Comparison of ENCODE assay signal across 9 mouse cellular contexts in genomic region chr9:63138481-63138967, GRCm38 (mm10). TPM values are rescaled to one million over a fixed set of nuclear protein-coding genes. Genes with fewer than 3 reads are reported as not detected.
DNase-seq lines count a peak whose midpoint lies in the region; ATAC-seq and TF ChIP-seq lines count a peak whose summit lies in the region.
"Had no signal": no experiment of that assay in that cellular context is flagged by ENCODE, and none has a peak within 500 bp of the region (broad histone marks: within the 10 kb centered on the region; RNA-seq: fewer than 3 reads in every experiment).

No protein-coding gene starts in this region.

- no peak for TF ChIP-seq EP300 in heart, postnatal 0 days (IDR thresholded peaks at IDR 0.05; ENCODE audit: low read depth)

- WGBS in heart, embryonic 12.5 days, result 2% methylated on average over 31 of the region's 31 CpGs
- 2% methylated on average over 31 of the region's 31 CpGs for WGBS in heart, postnatal 0 days
- 0% methylated on average over 31 of the region's 31 CpGs for WGBS in midbrain, embryonic 11.5 days

- H3K9me3 ChIP-seq in heart, embryonic 12.5 days (replicated peaks), result no peaks in the 10 kb centered on the region
- no peaks in the 10 kb centered on the region for H3K9me3 ChIP-seq in heart, postnatal 0 days (replicated peaks; ENCODE audit: control insufficient read depth, low read length)
- H3K9me3 ChIP-seq in midbrain, embryonic 11.5 days (ENCODE audit: control insufficient read depth, low read length), result no peaks in the 10 kb centered on the region

- H3K27ac ChIP-seq in heart, embryonic 12.5 days (ENCODE audit: poor library complexity, severe bottlenecking), result no peak overlapping the region
- no peak overlapping the region for H3K27ac ChIP-seq in heart, postnatal 0 days (ENCODE audit: low read depth)
- no peak overlapping the region for H3K27ac ChIP-seq in midbrain, embryonic 11.5 days (ENCODE audit: low read depth, low read length)

- TF ChIP-seq CTCF in heart, postnatal 0 days (IDR thresholded peaks at IDR 0.05; ENCODE audit: low read depth), result no peak

- no peak overlapping the region for H3K9ac ChIP-seq in heart, embryonic 12.5 days
- no peak overlapping the region for H3K9ac ChIP-seq in heart, postnatal 0 days (replicated peaks; ENCODE audit: low read depth, low read length)
- H3K9ac ChIP-seq in midbrain, embryonic 11.5 days (ENCODE audit: low read length), result no peak overlapping the region

- H3K36me3 ChIP-seq in heart, embryonic 12.5 days, result no peaks in the 10 kb centered on the region
- no peaks in the 10 kb centered on the region for H3K36me3 ChIP-seq in heart, postnatal 0 days (replicated peaks; ENCODE audit: control insufficient read depth, insufficient read depth, low read length)
- H3K36me3 ChIP-seq in midbrain, embryonic 11.5 days (ENCODE audit: control insufficient read depth, insufficient read depth, low read length), result no peaks in the 10 kb centered on the region
- H3K36me3 ChIP-seq: G1E had no signal

- peaks cover 95% of the 10 kb centered on the region for H3K27me3 ChIP-seq in heart, embryonic 12.5 days (replicated peaks)
- peaks cover 98% of the 10 kb centered on the region for H3K27me3 ChIP-seq in heart, postnatal 0 days (ENCODE audit: control insufficient read depth, insufficient read depth, low read length)
- peaks cover 99% of the 10 kb centered on the region for H3K27me3 ChIP-seq in midbrain, embryonic 11.5 days (ENCODE audit: control insufficient read depth, insufficient read depth, low read length)

- peaks cover 42% of the 10 kb centered on the region for H3K4me1 ChIP-seq in heart, embryonic 12.5 days (replicated peaks)
- H3K4me1 ChIP-seq in heart, postnatal 0 days (ENCODE audit: control insufficient read depth, insufficient read depth), result peaks cover 6% of the 10 kb centered on the region; the same call in 1 of the 2 replicates
- peaks cover 27% of the 10 kb centered on the region for H3K4me1 ChIP-seq in midbrain, embryonic 11.5 days (ENCODE audit: control insufficient read depth, insufficient read depth, low read length)

- DNase-seq in heart, postnatal 14 days, result no peak
- DNase-seq in ZHBTc4 (ENCODE audit: low read depth, low spot score), result peak; percentile 70
- DNase-seq in heart, postnatal 0 days (ENCODE audit: low spot score), result no peak
- peak; percentile 96 for DNase-seq in midbrain, embryonic 11.5 days (ENCODE audit: low spot score, missing footprints)
- DNase-seq in frontal cortex, postnatal 36 days (ENCODE audit: low spot score in 2 of 2), result no peak
- no peak for DNase-seq in gastrocnemius, adult 18-20 months (ENCODE audit: low spot score)

- H3K4me2 ChIP-seq in heart, embryonic 12.5 days, result peak overlapping the region; percentile 59
- peak overlapping the region; percentile 45 for H3K4me2 ChIP-seq in heart, postnatal 0 days (ENCODE audit: low read depth, low read length)
- H3K4me2 ChIP-seq in midbrain, embryonic 11.5 days, result peak overlapping the region; percentile 37

- no peak for ATAC-seq in heart, embryonic 12.5 days (ENCODE audit: insufficient number of reproducible peaks, low FRiP score)
- ATAC-seq in heart, postnatal 0 days (ENCODE audit: insufficient read depth, low read depth), result no peak
- ATAC-seq in midbrain, embryonic 11.5 days (ENCODE audit: low FRiP score), result peak; percentile 42; the same call in 1 of the 2 replicates
- ATAC-seq in erythroblast, adult 5-6 weeks (replicated peaks; ENCODE audit: low FRiP score, poor library complexity, severe bottlenecking), result no peak

- H3K4me3 ChIP-seq in heart, embryonic 12.5 days, result peak overlapping the region; percentile 33
- peak overlapping the region; percentile 31 for H3K4me3 ChIP-seq in heart, postnatal 0 days (ENCODE audit: low read depth, low read length)
- peak overlapping the region; percentile 10; the same call in 1 of the 2 replicates for H3K4me3 ChIP-seq in midbrain, embryonic 11.5 days (ENCODE audit: low read depth, low read length)

- intact Hi-C loops in heart, postnatal 14 days (cut with DNase I), result loop anchor here (5.0 kb wide), 2 partner anchors 474 to 704 kb away; no protein-coding TSS in a partner anchor

RNA-seq across cellular contexts. Expression of gene Skor1, which starts 10.2 kb away (rescaled TPM):
- not detected in 2 replicates for polyA plus RNA-seq in heart, embryonic 12.5 days (2016; fragmentation: Nextera tagmentation; extraction: Ambion mirVana)
- total RNA-seq in heart, postnatal 14 days (2021), result not detected
- total RNA-seq in heart, postnatal 0 days (2014; rRNA removed; ENCODE audit: low replicate concordance), result not detected in 2 replicates
- not detected in 2 replicates for polyA plus RNA-seq in heart, postnatal 0 days (2015; fragmentation: Nextera tagmentation; extraction: Ambion mirVana)
- polyA plus RNA-seq in midbrain, embryonic 11.5 days (2014; fragmentation: Nextera tagmentation; extraction: Ambion mirVana), result 0.05 and 0.10 TPM in 2 replicates
- not detected in 2 replicates for total RNA-seq in erythroblast, adult 5-6 weeks (2015; ENCODE audit: low replicate concordance)
- total RNA-seq in erythroblast, adult 5-6 weeks (2017; ENCODE audit: low replicate concordance), result not detected in 2 replicates
- under 1 TPM; 0.05 to 0.11 TPM for total RNA-seq in gastrocnemius, adult 18-20 months (2021)
- polyA plus RNA-seq: G1E had no signal

Comparison
In these comparisons a context has a peak if more than half of its experiments do, and no peak if none do; other contexts are left out.
1. DNase-seq: peak in ZHBTc4 (single experiment) and midbrain, embryonic 11.5 days (single experiment); none in heart, postnatal 14 days (0 of 2), heart, postnatal 0 days (single experiment), frontal cortex, postnatal 36 days (0 of 2) and gastrocnemius, adult 18-20 months (single experiment).
2. Peak in every context shown above with its lines, with median percentiles within 50 percentile points of each other: H3K4me2 ChIP-seq and H3K4me3 ChIP-seq.